Mouse (Mus musculus) hindbrain, embryonic 14.5 days (tissue): Measurements from ENCODE around the gene Ajuba. TPM values are rescaled to one million over a fixed set of nuclear protein-coding genes. Genes with fewer than 3 reads are reported as not detected.
A peak's percentile ranks its signal among the peaks of the same experiment; 100 is the strongest.

ENCODE experiments used
- ATAC-seq: fragments of 200-750 bp; cut with Nextera tagmentation; 2 replicates; pipeline ENCODE4 v1.8.0; 2017; ENCODE audit warnings: moderate number of reproducible peaks, mild to moderate bottlenecking, moderate TSS enrichment, moderate library complexity; ENCODE audit not compliant: low FRiP score
- DNase-seq: peaks from one replicate; pipeline ENCODE4 v3.0.0-alpha.2; 2015; ENCODE audit warnings: low spot score
- H3K27ac ChIP-seq: fragments of 300-500 bp; sonication (generic); 2 replicates; pipeline ENCODE4 v1.5.1; 2014; ENCODE audit warnings: mild to moderate bottlenecking, moderate library complexity
- H3K27me3 ChIP-seq: fragments of 300-500 bp; sonication (generic); 2 replicates; pipeline ENCODE4 v1.6.1; 2014; ENCODE audit warnings: mild to moderate bottlenecking, low read length, mixed read lengths; ENCODE audit not compliant: control insufficient read depth, insufficient read depth
- H3K36me3 ChIP-seq: fragments of 300-500 bp; sonication (generic); replicated peaks from 2 replicates; pipeline ENCODE4 v1.6.1; 2014; ENCODE audit not compliant: control insufficient read depth, insufficient read depth
- H3K4me1 ChIP-seq: fragments of 300-500 bp; sonication (generic); replicated peaks from 2 replicates; pipeline ENCODE4 v1.6.1; 2014; ENCODE audit warnings: antibody characterized with exemption, low read length, mixed read lengths; ENCODE audit not compliant: control insufficient read depth, insufficient read depth
- H3K4me2 ChIP-seq: fragments of 300-500 bp; sonication (generic); replicated peaks from 2 replicates; pipeline ENCODE4 v1.6.1; 2014; ENCODE audit warnings: mild to moderate bottlenecking, moderate library complexity
- H3K4me3 ChIP-seq: fragments of 300-500 bp; sonication (generic); replicated peaks from 2 replicates; pipeline ENCODE4 v1.5.1; 2014; ENCODE audit warnings: mild to moderate bottlenecking, low read length
- H3K9ac ChIP-seq: fragments of 300-500 bp; sonication (generic); 2 replicates; pipeline ENCODE4 v1.6.1; 2014
- H3K9me3 ChIP-seq: fragments of 300-500 bp; sonication (generic); 2 replicates; pipeline ENCODE4 v1.6.1; 2016; ENCODE audit warnings: low read length; ENCODE audit not compliant: control insufficient read depth
- WGBS: fragments of 180-500 bp; shearing (Covaris S2); extraction: QIAGEN DNeasy Blood & Tissue Kit; methylation state at CpG from one replicate; pipeline ENCODE4 v1.1.7; 2014; 5-methylcytosine and 5-hydroxymethylcytosine counted together
- polyA plus RNA-seq: library from polyadenylated mRNA; unstranded; fragments of >200 nt; fragmentation: Nextera tagmentation; extraction: Ambion mirVana; gene quantifications from 2 replicates; pipeline ENCODE4 v1.2.1, GENCODE M21; 2014

The Ajuba gene
- polyA plus RNA-seq, 1 experiment from 2014 or later: 5.0 TPM

GRCm38 (mm10) chr14:54576241-54577088 is 893 bp downstream of the Ajuba start:
- under 1% methylated on average over 78 of the region's 84 CpGs for WGBS
- Histone ChIP-seq H3K27ac (peak overlapping the region; percentile 70; the same call in 1 of the 2 replicates), H3K27me3 (peaks cover 42% of the 10 kb centered on the region), H3K36me3 (no peaks in the 10 kb centered on the region), H3K9ac (peak overlapping the region; percentile 65), H3K4me2 (peak overlapping the region; percentile 75), H3K4me3 (peak overlapping the region; percentile 63), H3K9me3 (no peaks in the 10 kb centered on the region), H3K4me1 (peaks cover 28% of the 10 kb centered on the region; the same call in 1 of the 2 replicates)
- 0 out of 2 replicates have a peak, but pooled peaks have one; percentile 2 for ATAC-seq
- no peak for DNase-seq

GRCm38 (mm10) chr14:54575631-54576030 is 1.7 kb downstream of the Ajuba start:
- DNase-seq (no peak), ATAC-seq (no peak)
- H3K4me2 ChIP-seq: peak overlapping the region; percentile 75
- H3K4me1 ChIP-seq: peaks cover 28% of the 10 kb centered on the region; the same call in 1 of the 2 replicates
- peaks cover 42% of the 10 kb centered on the region for H3K27me3 ChIP-seq
- H3K4me3 ChIP-seq: peak overlapping the region; percentile 63
- peak overlapping the region; percentile 65 for H3K9ac ChIP-seq
- H3K36me3 ChIP-seq: no peaks in the 10 kb centered on the region
- no peak overlapping the region for H3K27ac ChIP-seq
- WGBS: under 1% methylated on average over 39 of the region's 39 CpGs
- no peaks in the 10 kb centered on the region for H3K9me3 ChIP-seq

- Histone ChIP-seq H3K4me3 (peak overlapping the region; percentile 63), H3K36me3 (no peaks in the 10 kb centered on the region), H3K27ac (no peak overlapping the region), H3K9ac (peak overlapping the region; percentile 65), H3K27me3 (peaks cover 42% of the 10 kb centered on the region), H3K4me1 (peaks cover 28% of the 10 kb centered on the region; the same call in 1 of the 2 replicates), H3K9me3 (no peaks in the 10 kb centered on the region), H3K4me2 (peak overlapping the region; percentile 75)
- 4% methylated on average over 8 of the region's 8 CpGs for WGBS
- no peak for ATAC-seq
- DNase-seq: no peak
Observed at GRCm38 (mm10) chr14:54575031-54575430, 2.3 kb downstream of the Ajuba start.

GRCm38 (mm10) chr14:54574253-54574652 is 3.1 kb downstream of the Ajuba start:
- no peak for ATAC-seq

GRCm38 (mm10) chr14:54572790-54573736 is 4.3 kb downstream of the Ajuba start:
- Histone ChIP-seq H3K27ac (peak overlapping the region; percentile 40; the same call in 1 of the 2 replicates), H3K36me3 (peaks cover 5% of the 10 kb centered on the region; the same call in 1 of the 2 replicates), H3K4me1 (peaks cover 28% of the 10 kb centered on the region; the same call in 1 of the 2 replicates), H3K9me3 (no peaks in the 10 kb centered on the region), H3K9ac (no peak overlapping the region), H3K27me3 (peaks cover 35% of the 10 kb centered on the region), H3K4me3 (peak overlapping the region; percentile 12; the same call in 1 of the 2 replicates), H3K4me2 (peak overlapping the region; percentile 75)
- DNase-seq (no peak), ATAC-seq (peak; percentile 18; the same call in 1 of the 2 replicates)
- 5% methylated on average over 14 of the region's 14 CpGs for WGBS

More at GRCm38 (mm10) chr14:54574253-54574652, 3.1 kb downstream of the Ajuba start:
- H3K9me3 ChIP-seq: no peaks in the 10 kb centered on the region
- H3K4me1 ChIP-seq: peaks cover 28% of the 10 kb centered on the region; the same call in 1 of the 2 replicates
- H3K27ac ChIP-seq: no peak overlapping the region
- H3K4me2 ChIP-seq: peak overlapping the region; percentile 75
- no peak for DNase-seq
- no peaks in the 10 kb centered on the region for H3K36me3 ChIP-seq
- 4% methylated on average over 4 of the region's 4 CpGs for WGBS
- H3K27me3 ChIP-seq: peaks cover 42% of the 10 kb centered on the region
- H3K9ac ChIP-seq: peak overlapping the region; percentile 40
- H3K4me3 ChIP-seq: peak overlapping the region; percentile 63; the same call in 1 of the 2 replicates

- Histone ChIP-seq H3K4me2 (no peak overlapping the region), H3K4me1 (peaks cover 26% of the 10 kb centered on the region; the same call in 1 of the 2 replicates)
Observed at GRCm38 (mm10) chr14:54572122-54572521, 5.2 kb downstream of the Ajuba start.

GRCm38 (mm10) chr14:54569451-54570392 is 7.6 kb downstream of the Ajuba start:
- H3K9me3 ChIP-seq: no peaks in the 10 kb centered on the region
- H3K4me2 ChIP-seq: no peak overlapping the region
- no peak for DNase-seq
- no peak overlapping the region for H3K9ac ChIP-seq
- no peak overlapping the region for H3K4me3 ChIP-seq
- H3K27me3 ChIP-seq: peaks cover 11% of the 10 kb centered on the region
- no peak overlapping the region for H3K27ac ChIP-seq
- H3K36me3 ChIP-seq: peaks cover 5% of the 10 kb centered on the region; the same call in 1 of the 2 replicates
- 58% methylated on average over 17 of the region's 17 CpGs for WGBS
- H3K4me1 ChIP-seq: peaks cover 16% of the 10 kb centered on the region; the same call in 1 of the 2 replicates
- ATAC-seq: no peak

More at GRCm38 (mm10) chr14:54572122-54572521, 5.2 kb downstream of the Ajuba start:
- no peak for ATAC-seq
- peaks cover 5% of the 10 kb centered on the region; the same call in 1 of the 2 replicates for H3K36me3 ChIP-seq
- no peak for DNase-seq
- no peak overlapping the region for H3K4me3 ChIP-seq
- H3K9ac ChIP-seq: no peak overlapping the region
- H3K27ac ChIP-seq: no peak overlapping the region
- H3K9me3 ChIP-seq: no peaks in the 10 kb centered on the region
- 42% methylated on average over 4 of the region's 4 CpGs for WGBS
- peaks cover 31% of the 10 kb centered on the region for H3K27me3 ChIP-seq
